Mouse (Mus musculus): ENCODE measurements around the gene Trim11. TPM values are rescaled to one million over a fixed set of nuclear protein-coding genes. Genes with fewer than 3 reads are reported as not detected.
A peak's percentile ranks its signal among the peaks of the same experiment; 100 is the strongest.

Trim11 gene
- total RNA-seq, 2 experiments from 2014 or later = 26.0 to 27.0 TPM

- intact Hi-C loops (cut with DNase I) = no loop called here
Observed at GRCm38 (mm10) chr11:58977607-58978026, 276 bp upstream of the Trim11 start.

GRCm38 (mm10) chr11:58978706-58979030 is 775 bp downstream of the Trim11 start:
- DNase-seq = no peak
- intact Hi-C loops (cut with DNase I) = no loop called here

More at GRCm38 (mm10) chr11:58977607-58978026, 276 bp upstream of the Trim11 start:
- DNase-seq = no peak

- intact Hi-C loops (cut with DNase I) = no loop called here
Observed at GRCm38 (mm10) chr11:58979183-58979582, 1.3 kb downstream of the Trim11 start.

GRCm38 (mm10) chr11:58979661-58980060 is 1.8 kb downstream of the Trim11 start:
- intact Hi-C loops (cut with DNase I) = no loop called here
- no peak for DNase-seq

More at GRCm38 (mm10) chr11:58979183-58979582, 1.3 kb downstream of the Trim11 start:
- no peak for DNase-seq

GRCm38 (mm10) chr11:58980381-58980990 is 2.6 kb downstream of the Trim11 start:
- intact Hi-C loops (cut with DNase I) = no loop called here
- DNase-seq = no peak

- intact Hi-C loops (cut with DNase I) = no loop called here
Observed at GRCm38 (mm10) chr11:58981541-58982447, 3.9 kb downstream of the Trim11 start.

GRCm38 (mm10) chr11:58982471-58983097 is 4.7 kb downstream of the Trim11 start:
- no peak for DNase-seq
- intact Hi-C loops (cut with DNase I) = no loop called here

More at GRCm38 (mm10) chr11:58981541-58982447, 3.9 kb downstream of the Trim11 start:
- DNase-seq = peak; percentile 79

GRCm38 (mm10) chr11:58983691-58984341 is 5.9 kb downstream of the Trim11 start:
- intact Hi-C loops (cut with DNase I) = no loop called here
- no peak for DNase-seq

- intact Hi-C loops (cut with DNase I) = no loop called here
- DNase-seq = no peak
Observed at GRCm38 (mm10) chr11:58984657-58985056, 6.8 kb downstream of the Trim11 start.

- DNase-seq = no peak
- intact Hi-C loops (cut with DNase I) = no loop called here
Observed at GRCm38 (mm10) chr11:58985299-58985917, 7.5 kb downstream of the Trim11 start.

GRCm38 (mm10) chr11:58989166-58989565 is 11.3 kb downstream of the Trim11 start:
- DNase-seq = no peak
- intact Hi-C loops (cut with DNase I) = no loop called here

- intact Hi-C loops (cut with DNase I) = no loop called here
- no peak for DNase-seq
Observed at GRCm38 (mm10) chr11:58990141-58990540, 12.2 kb downstream of the Trim11 start.

GRCm38 (mm10) chr11:58990794-58991193 is 12.9 kb downstream of the Trim11 start:
- intact Hi-C loops (cut with DNase I) = no loop called here
- DNase-seq = no peak

GRCm38 (mm10) chr11:58991911-58992310 is 14.0 kb downstream of the Trim11 start:
- DNase-seq = no peak
- intact Hi-C loops (cut with DNase I) = no loop called here

GRCm38 (mm10) chr11:58993091-58993670 is 15.3 kb downstream of the Trim11 start:
- no peak for DNase-seq
- intact Hi-C loops (cut with DNase I) = no loop called here

- intact Hi-C loops (cut with DNase I) = no loop called here
Observed at GRCm38 (mm10) chr11:58994337-58994826, 16.5 kb downstream of the Trim11 start.

GRCm38 (mm10) chr11:58995061-58995806 is 17.3 kb downstream of the Trim11 start:
- intact Hi-C loops (cut with DNase I) = no loop called here
- DNase-seq = no peak

More at GRCm38 (mm10) chr11:58994337-58994826, 16.5 kb downstream of the Trim11 start:
- DNase-seq = peak; percentile 45

- intact Hi-C loops (cut with DNase I) = no loop called here
- DNase-seq = no peak
Observed at GRCm38 (mm10) chr11:58995807-58996370, 18.0 kb downstream of the Trim11 start.

- DNase-seq = no peak
- intact Hi-C loops (cut with DNase I) = no loop called here
Observed at GRCm38 (mm10) chr11:58997541-58997940, 19.6 kb downstream of the Trim11 start.

Data from left cerebral cortex, postnatal 4 days (tissue).